Mouse (Mus musculus): Measurements from ENCODE around the gene Pspn. TPM values are rescaled to one million over a fixed set of nuclear protein-coding genes. Genes with fewer than 3 reads are reported as not detected.

Gene Pspn
- total and polyA plus RNA-seq, 2 experiments from 2014 or later, result 0.37 TPM; not detected in 1

DNA sequence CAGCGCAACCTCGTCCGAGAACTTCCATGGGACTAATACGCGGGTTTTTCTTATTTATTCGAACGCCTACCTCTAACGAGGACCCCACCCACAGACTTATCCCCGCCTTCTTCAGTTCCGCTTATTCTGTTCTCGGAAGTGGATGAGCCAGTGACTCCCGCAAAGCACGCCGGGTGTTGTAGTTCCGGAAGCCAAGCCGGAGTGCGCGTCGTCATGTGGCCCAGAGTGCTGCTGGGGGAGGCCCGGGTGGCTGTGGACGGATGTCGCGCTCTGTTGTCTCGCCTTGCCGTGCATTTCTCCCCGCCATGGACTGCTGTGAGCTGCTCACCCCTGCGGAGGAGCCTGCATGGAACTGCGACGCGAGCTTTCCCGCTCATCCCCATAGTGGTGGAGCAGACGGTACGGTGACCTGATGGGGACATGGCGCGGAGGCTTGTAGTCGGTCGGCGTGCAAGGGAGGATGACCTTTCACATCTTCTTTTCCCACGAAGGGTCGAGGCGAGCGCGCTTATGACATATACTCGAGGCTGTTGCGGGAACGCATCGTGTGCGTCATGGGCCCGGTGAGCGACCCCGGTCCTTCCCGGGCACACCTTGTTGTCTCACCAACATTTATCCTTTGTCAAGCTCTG lies 9.6 kb downstream of the Pspn start, which contains the start of gene Clpp:
Gene Clpp, plus strand, starts transcription at position 191 of the 632 bp plus-strand sequence.
- no peak for TF ChIP-seq CTCF (IDR thresholded peaks at IDR 0.05)
- Histone ChIP-seq H3K4me1 (ENCODE audit: insufficient read depth, low read length) (peaks cover 5% of the 10 kb centered on the region; the same call in 1 of the 2 replicates), H3K36me3 (ENCODE audit: insufficient read depth, low read length) (peaks cover 24% of the 10 kb centered on the region), H3K9me3 (ENCODE audit: low read length) (no peaks in the 10 kb centered on the region), H3K4me2 (ENCODE audit: low read depth, low read length, poor library complexity, severe bottlenecking) (peak within 1 kb of the TSS; percentile 77), H3K27me3 (ENCODE audit: insufficient read depth, low read length) (no peaks in the 10 kb centered on the region), H3K4me3 (ENCODE audit: low read depth, low read length) (peak within 1 kb of the TSS; percentile 78), H3K9ac (replicated peaks; ENCODE audit: low read length, poor library complexity, severe bottlenecking) (peak within 1 kb of the TSS; percentile 81), H3K27ac (ENCODE audit: low read depth, low read length) (peak within 1 kb of the TSS; percentile 85)
- WGBS, result 2% methylated on average over 52 of the region's 52 CpGs
- DNase-seq (ENCODE audit: low spot score) (peak; percentile 97), ATAC-seq (ENCODE audit: low FRiP score) (peak; percentile 95)

- peak overlapping the region; percentile 85 for H3K27ac ChIP-seq (ENCODE audit: low read depth, low read length)
- peak overlapping the region; percentile 77 for H3K4me2 ChIP-seq (ENCODE audit: low read depth, low read length, poor library complexity, severe bottlenecking)
- H3K9me3 ChIP-seq (ENCODE audit: low read length), result no peaks in the 10 kb centered on the region
- H3K9ac ChIP-seq (replicated peaks; ENCODE audit: low read length, poor library complexity, severe bottlenecking), result peak overlapping the region; percentile 81
- peaks cover 5% of the 10 kb centered on the region; the same call in 1 of the 2 replicates for H3K4me1 ChIP-seq (ENCODE audit: insufficient read depth, low read length)
- H3K36me3 ChIP-seq (ENCODE audit: insufficient read depth, low read length), result peaks cover 22% of the 10 kb centered on the region
- H3K4me3 ChIP-seq (ENCODE audit: low read depth, low read length), result peak overlapping the region; percentile 78
- 2% methylated on average over 25 of the region's 25 CpGs for WGBS
- no peaks in the 10 kb centered on the region for H3K27me3 ChIP-seq (ENCODE audit: insufficient read depth, low read length)
- peak; percentile 90 for ATAC-seq (ENCODE audit: low FRiP score)
- TF ChIP-seq CTCF (IDR thresholded peaks at IDR 0.05), result no peak; the same call in 1 of the 2 replicates
- peak; percentile 95 for DNase-seq (ENCODE audit: low spot score)
Measured at GRCm38 (mm10) chr17:56989467-56990114, 10.2 kb downstream of the Pspn start.

- H3K27ac ChIP-seq (ENCODE audit: low read depth, low read length), result peak overlapping the region; percentile 85
- H3K4me2 ChIP-seq (ENCODE audit: low read depth, low read length, poor library complexity, severe bottlenecking), result peak overlapping the region; percentile 77
- ATAC-seq (ENCODE audit: low FRiP score), result no peak
Measured at GRCm38 (mm10) chr17:56988921-56989430, 10.8 kb downstream of the Pspn start.

GRCm38 (mm10) chr17:56988441-56988840 lies 11.4 kb downstream of the Pspn start:
- peaks cover 5% of the 10 kb centered on the region; the same call in 1 of the 2 replicates for H3K4me1 ChIP-seq (ENCODE audit: insufficient read depth, low read length)
- WGBS, result 86% methylated on average over 7 of the region's 7 CpGs
- no peaks in the 10 kb centered on the region for H3K27me3 ChIP-seq (ENCODE audit: insufficient read depth, low read length)
- ATAC-seq (ENCODE audit: low FRiP score), result no peak
- no peak overlapping the region for H3K9ac ChIP-seq (replicated peaks; ENCODE audit: low read length, poor library complexity, severe bottlenecking)
- no peaks in the 10 kb centered on the region for H3K9me3 ChIP-seq (ENCODE audit: low read length)
- TF ChIP-seq CTCF (IDR thresholded peaks at IDR 0.05), result peak; percentile 52; the same call in 1 of the 2 replicates
- no peak overlapping the region for H3K4me2 ChIP-seq (ENCODE audit: low read depth, low read length, poor library complexity, severe bottlenecking)
- no peak for DNase-seq (ENCODE audit: low spot score)
- no peak overlapping the region for H3K4me3 ChIP-seq (ENCODE audit: low read depth, low read length)
- H3K36me3 ChIP-seq (ENCODE audit: insufficient read depth, low read length), result peaks cover 13% of the 10 kb centered on the region
- H3K27ac ChIP-seq (ENCODE audit: low read depth, low read length), result no peak overlapping the region

More at GRCm38 (mm10) chr17:56988921-56989430, 10.8 kb downstream of the Pspn start:
- H3K9ac ChIP-seq (replicated peaks; ENCODE audit: low read length, poor library complexity, severe bottlenecking), result peak overlapping the region; percentile 81; the same call in 1 of the 2 replicates
- H3K4me3 ChIP-seq (ENCODE audit: low read depth, low read length), result peak overlapping the region; percentile 78
- DNase-seq (ENCODE audit: low spot score), result no peak
- peaks cover 18% of the 10 kb centered on the region for H3K36me3 ChIP-seq (ENCODE audit: insufficient read depth, low read length)
- peak; percentile 50 for TF ChIP-seq CTCF (IDR thresholded peaks at IDR 0.05)
- peaks cover 5% of the 10 kb centered on the region; the same call in 1 of the 2 replicates for H3K4me1 ChIP-seq (ENCODE audit: insufficient read depth, low read length)
- 64% methylated on average over 7 of the region's 7 CpGs for WGBS
- H3K27me3 ChIP-seq (ENCODE audit: insufficient read depth, low read length), result no peaks in the 10 kb centered on the region
- no peaks in the 10 kb centered on the region for H3K9me3 ChIP-seq (ENCODE audit: low read length)

- no peak overlapping the region for H3K9ac ChIP-seq (replicated peaks; ENCODE audit: low read length, poor library complexity, severe bottlenecking)
- DNase-seq (ENCODE audit: low spot score), result no peak
- no peak for ATAC-seq (ENCODE audit: low FRiP score)
- no peak for TF ChIP-seq CTCF (IDR thresholded peaks at IDR 0.05)
- H3K36me3 ChIP-seq (ENCODE audit: insufficient read depth, low read length), result no peaks in the 10 kb centered on the region
- H3K27ac ChIP-seq (ENCODE audit: low read depth, low read length), result no peak overlapping the region
- no peak overlapping the region for H3K4me3 ChIP-seq (ENCODE audit: low read depth, low read length)
- no peaks in the 10 kb centered on the region for H3K9me3 ChIP-seq (ENCODE audit: low read length)
- WGBS, result 85% methylated on average over 3 of the region's 3 CpGs
- no peak overlapping the region for H3K4me2 ChIP-seq (ENCODE audit: low read depth, low read length, poor library complexity, severe bottlenecking)
- H3K27me3 ChIP-seq (ENCODE audit: insufficient read depth, low read length), result no peaks in the 10 kb centered on the region
- H3K4me1 ChIP-seq (ENCODE audit: insufficient read depth, low read length), result peaks cover 4% of the 10 kb centered on the region; the same call in 1 of the 2 replicates
Measured at GRCm38 (mm10) chr17:56986105-56986805, 13.6 kb downstream of the Pspn start.

Measured in midbrain, postnatal 0 days (tissue).